In genomic region chr9:58815552-58816260, GRCm38 (mm10) we compare ENCODE assay signal across 10 mouse cellular contexts. TPM values are rescaled to one million over a fixed set of nuclear protein-coding genes. Genes with fewer than 3 reads are reported as not detected.
A peak's percentile ranks its signal among the peaks of the same experiment; 100 is the strongest.
DNase-seq lines count a peak whose midpoint lies in the region; ATAC-seq and TF ChIP-seq lines count a peak whose summit lies in the region.
"Had no signal": no experiment of that assay in that cellular context is flagged by ENCODE, and none has a peak within 500 bp of the region (broad histone marks: within the 10 kb centered on the region; RNA-seq: fewer than 3 reads in every experiment).

No protein-coding gene starts in this region.

- peak; percentile 29; the same call in 1 of the 2 replicates for TF ChIP-seq CTCF in kidney, postnatal 0 days (IDR thresholded peaks at IDR 0.05; ENCODE audit: low read depth)

- H3K9me3 ChIP-seq in embryonic facial prominence, embryonic 14.5 days (ENCODE audit: control insufficient read depth, low read length), result no peaks in the 10 kb centered on the region
- no peaks in the 10 kb centered on the region for H3K9me3 ChIP-seq in embryonic facial prominence, embryonic 10.5 days
- H3K9me3 ChIP-seq in kidney, postnatal 0 days (replicated peaks; ENCODE audit: low read length), result no peaks in the 10 kb centered on the region
- H3K9me3 ChIP-seq: hindbrain, embryonic 12.5 days; liver, embryonic 12.5 days had no signal

- H3K27ac ChIP-seq in embryonic facial prominence, embryonic 14.5 days (replicated peaks; ENCODE audit: low read depth, low read length), result no peak overlapping the region
- no peak overlapping the region for H3K27ac ChIP-seq in embryonic facial prominence, embryonic 10.5 days (replicated peaks)
- no peak overlapping the region for H3K27ac ChIP-seq in kidney, postnatal 0 days
- H3K27ac ChIP-seq: hindbrain, embryonic 12.5 days; liver, embryonic 12.5 days had no signal

- 0 out of 2 replicates have a peak, but pooled peaks have one; percentile 32 for ATAC-seq in embryonic facial prominence, embryonic 14.5 days (ENCODE audit: low read depth)
- ATAC-seq in kidney, postnatal 0 days (replicated peaks; ENCODE audit: low FRiP score, low read depth), result peak; percentile 64
- ATAC-seq: liver, embryonic 12.5 days had no signal

- H3K4me1 ChIP-seq in embryonic facial prominence, embryonic 14.5 days (ENCODE audit: control insufficient read depth, insufficient read depth, low read length), result no peaks in the 10 kb centered on the region
- H3K4me1 ChIP-seq in embryonic facial prominence, embryonic 10.5 days, result peaks cover 34% of the 10 kb centered on the region
- H3K4me1 ChIP-seq in kidney, postnatal 0 days (replicated peaks; ENCODE audit: insufficient read depth, low read length), result no peaks in the 10 kb centered on the region
- H3K4me1 ChIP-seq: liver, embryonic 12.5 days had no signal

- WGBS in embryonic facial prominence, embryonic 14.5 days, result 49% methylated on average over 15 of the region's 15 CpGs
- WGBS in embryonic facial prominence, embryonic 10.5 days, result 53% methylated on average over 15 of the region's 15 CpGs
- 34% methylated on average over 15 of the region's 15 CpGs for WGBS in kidney, postnatal 0 days

- no peak overlapping the region for H3K4me3 ChIP-seq in embryonic facial prominence, embryonic 14.5 days (ENCODE audit: low read depth, low read length)
- H3K4me3 ChIP-seq in embryonic facial prominence, embryonic 10.5 days, result no peak overlapping the region
- H3K4me3 ChIP-seq in kidney, postnatal 0 days (replicated peaks; ENCODE audit: low read depth, low read length), result no peak overlapping the region
- H3K4me3 ChIP-seq: hindbrain, embryonic 12.5 days; liver, embryonic 12.5 days had no signal

- H3K36me3 ChIP-seq in embryonic facial prominence, embryonic 14.5 days (ENCODE audit: control insufficient read depth, insufficient read depth, low read length), result no peaks in the 10 kb centered on the region
- no peaks in the 10 kb centered on the region for H3K36me3 ChIP-seq in embryonic facial prominence, embryonic 10.5 days (replicated peaks)
- H3K36me3 ChIP-seq in kidney, postnatal 0 days (ENCODE audit: insufficient read depth, low read length), result no peaks in the 10 kb centered on the region
- H3K36me3 ChIP-seq: hindbrain, embryonic 12.5 days; liver, embryonic 12.5 days had no signal

- no peak overlapping the region for H3K9ac ChIP-seq in embryonic facial prominence, embryonic 14.5 days (ENCODE audit: low read depth, low read length)
- no peak overlapping the region for H3K9ac ChIP-seq in kidney, postnatal 0 days (ENCODE audit: low read depth, low read length)
- H3K9ac ChIP-seq: hindbrain, embryonic 12.5 days; liver, embryonic 12.5 days had no signal

- peaks cover 10% of the 10 kb centered on the region for H3K27me3 ChIP-seq in embryonic facial prominence, embryonic 14.5 days (replicated peaks; ENCODE audit: control insufficient read depth, insufficient read depth, low read length)
- peaks cover 65% of the 10 kb centered on the region for H3K27me3 ChIP-seq in embryonic facial prominence, embryonic 10.5 days (replicated peaks; ENCODE audit: low read depth, poor library complexity, severe bottlenecking)
- H3K27me3 ChIP-seq in kidney, postnatal 0 days (ENCODE audit: insufficient read depth, low read length), result peaks cover 5% of the 10 kb centered on the region; the same call in 1 of the 2 replicates

- H3K4me2 ChIP-seq in embryonic facial prominence, embryonic 14.5 days (ENCODE audit: low read depth, low read length), result no peak overlapping the region
- no peak overlapping the region for H3K4me2 ChIP-seq in kidney, postnatal 0 days (ENCODE audit: low read length)
- H3K4me2 ChIP-seq: hindbrain, embryonic 12.5 days; liver, embryonic 12.5 days had no signal

- no peak for DNase-seq in embryonic facial prominence, embryonic 14.5 days (ENCODE audit: low spot score)
- no peak for DNase-seq in embryonic facial prominence, embryonic 10.5 days (ENCODE audit: low spot score)
- peak; percentile 30 for DNase-seq in kidney, postnatal 0 days (ENCODE audit: low spot score)
- no peak for DNase-seq in kidney, postnatal 14 days
- peak; percentile 56 to 59 for DNase-seq in layer of hippocampus, adult 8-10 months (ENCODE audit: low spot score in 2 of 2)
- DNase-seq in right cerebral cortex, postnatal 10 days (ENCODE audit: low spot score in 2 of 2), result peak; percentile 70 to 73
- no peak for DNase-seq in ovary, postnatal 10 days (ENCODE audit: low spot score)
- DNase-seq in thymus, postnatal 10 days (ENCODE audit: low spot score in 2 of 2), result no peak

RNA-seq across cellular contexts. Expression of gene Hcn4, which starts 7.5 kb away (rescaled TPM):
- polyA plus RNA-seq in embryonic facial prominence, embryonic 14.5 days (2014; fragmentation: Nextera tagmentation; extraction: Ambion mirVana), result 0.26 and 0.42 TPM in 2 replicates
- polyA plus RNA-seq in embryonic facial prominence, embryonic 10.5 days (2016; fragmentation: Nextera tagmentation; extraction: Ambion mirVana), result 0.20 and 0.25 TPM in 2 replicates
- polyA plus RNA-seq in kidney, postnatal 0 days (2015; fragmentation: Nextera tagmentation; extraction: Ambion mirVana), result 0.18 and 0.24 TPM in 2 replicates
- total RNA-seq in layer of hippocampus, adult 8-10 months (2022), result 1 to 10 TPM; 1.6 to 2.3 (median 1.7) TPM

Comparison
In these comparisons a context has a peak if more than half of its experiments do, and no peak if none do; other contexts are left out.
1. DNase-seq: peak in kidney, postnatal 0 days (single experiment), layer of hippocampus, adult 8-10 months (2 of 2) and right cerebral cortex, postnatal 10 days (2 of 2); none in embryonic facial prominence, embryonic 14.5 days (single experiment), embryonic facial prominence, embryonic 10.5 days (single experiment), kidney, postnatal 14 days (single experiment), ovary, postnatal 10 days (single experiment) and thymus, postnatal 10 days (0 of 2).